Comparison of ENCODE assay signal across 8 mouse cellular contexts in genomic region chr5:52834386-52834785, GRCm38 (mm10). TPM values are rescaled to one million over a fixed set of nuclear protein-coding genes. Genes with fewer than 3 reads are reported as not detected.
DNase-seq lines count a peak whose midpoint lies in the region; ATAC-seq and TF ChIP-seq lines count a peak whose summit lies in the region.

No protein-coding gene starts in this region.

- no peak for TF ChIP-seq CTCF in heart, postnatal 0 days (IDR thresholded peaks at IDR 0.05; ENCODE audit: low read depth)

- peak overlapping the region; percentile 85 for H3K4me2 ChIP-seq in heart, embryonic 14.5 days (ENCODE audit: low read length)
- H3K4me2 ChIP-seq in heart, postnatal 0 days (ENCODE audit: low read depth, low read length) = peak overlapping the region; percentile 62

- WGBS in heart, embryonic 14.5 days = 11% methylated on average over 8 of the region's 8 CpGs
- WGBS in heart, postnatal 0 days = 4% methylated on average over 8 of the region's 8 CpGs

- DNase-seq in heart, adult 8-10 months (ENCODE audit: low spot score) = no peak
- peak; percentile 50 for DNase-seq in NIH3T3 (ENCODE audit: low read depth)
- DNase-seq in heart, postnatal 0 days (ENCODE audit: low spot score) = peak; percentile 30
- peak; percentile 16 for DNase-seq in lung, postnatal 25 days (ENCODE audit: low spot score)
- no peak for DNase-seq in layer of hippocampus, postnatal 25 days (ENCODE audit: extremely low spot score in 1 of 2, low spot score in 1 of 2)
- no peak for DNase-seq in kidney, adult 8-10 months
- no peak for DNase-seq in layer of hippocampus, adult 9-11 months

- TF ChIP-seq EP300 in heart, postnatal 0 days (IDR thresholded peaks at IDR 0.05; ENCODE audit: low read depth) = no peak

- peaks cover 31% of the 10 kb centered on the region for H3K36me3 ChIP-seq in heart, embryonic 14.5 days (ENCODE audit: control insufficient read depth, insufficient read depth, low read length)
- peaks cover 33% of the 10 kb centered on the region for H3K36me3 ChIP-seq in heart, postnatal 0 days (replicated peaks; ENCODE audit: control insufficient read depth, insufficient read depth, low read length)

- ATAC-seq in heart, embryonic 14.5 days (ENCODE audit: insufficient number of reproducible peaks, insufficient read depth, low FRiP score, low read depth) = no peak
- ATAC-seq in heart, postnatal 0 days (ENCODE audit: insufficient read depth, low read depth) = peak; percentile 2; the same call in 1 of the 2 replicates

- no peaks in the 10 kb centered on the region for H3K27me3 ChIP-seq in heart, embryonic 14.5 days (ENCODE audit: control insufficient read depth, insufficient read depth, low read length)
- H3K27me3 ChIP-seq in heart, postnatal 0 days (ENCODE audit: control insufficient read depth, insufficient read depth, low read length) = no peaks in the 10 kb centered on the region

- H3K4me1 ChIP-seq in heart, embryonic 14.5 days (ENCODE audit: control insufficient read depth in 2 of 2, insufficient read depth in 2 of 2, low read length in 2 of 2) = peaks cover 3 to 9% of the 10 kb centered on the region in 2 experiments
- H3K4me1 ChIP-seq in heart, postnatal 0 days (ENCODE audit: control insufficient read depth, insufficient read depth) = peaks cover 7% of the 10 kb centered on the region; the same call in 1 of the 2 replicates

- H3K9me3 ChIP-seq in heart, embryonic 14.5 days (ENCODE audit: control insufficient read depth, low read length) = no peaks in the 10 kb centered on the region
- no peaks in the 10 kb centered on the region for H3K9me3 ChIP-seq in heart, postnatal 0 days (replicated peaks; ENCODE audit: control insufficient read depth, low read length)

- peak overlapping the region; percentile 91 to 93 for H3K27ac ChIP-seq in heart, embryonic 14.5 days (replicated peaks in 1 of 2; ENCODE audit: control insufficient read depth in 1 of 2, insufficient read depth in 1 of 2, low read depth in 2 of 2, low read length in 2 of 2)
- H3K27ac ChIP-seq in heart, postnatal 0 days (ENCODE audit: low read depth) = peak overlapping the region; percentile 92

- H3K4me3 ChIP-seq in heart, embryonic 14.5 days (ENCODE audit: control insufficient read depth in 1 of 2, insufficient read depth in 1 of 2, low read depth in 1 of 2, low read length in 2 of 2) = peak overlapping the region; percentile 88 to 95
- H3K4me3 ChIP-seq in heart, postnatal 0 days (ENCODE audit: low read depth, low read length) = peak overlapping the region; percentile 74

- H3K9ac ChIP-seq in heart, embryonic 14.5 days (ENCODE audit: low read length) = peak overlapping the region; percentile 96
- H3K9ac ChIP-seq in heart, postnatal 0 days (replicated peaks; ENCODE audit: low read depth, low read length) = peak overlapping the region; percentile 84

RNA-seq across cellular contexts. Expression of gene Anapc4, which starts 0.6 kb away (rescaled TPM):
- 68.2 and 77.2 TPM in 2 replicates for polyA plus RNA-seq in heart, embryonic 14.5 days (2014; fragmentation: Nextera tagmentation; extraction: Ambion mirVana)
- 10 to 100 TPM; 28.5 to 40.0 (median 34.4) TPM for total RNA-seq in heart, adult 8-10 months (2022)
- total RNA-seq in heart, postnatal 0 days (2014; rRNA removed; ENCODE audit: low replicate concordance) = 26.9 and 33.7 TPM in 2 replicates
- 48.7 and 52.5 TPM in 2 replicates for polyA plus RNA-seq in heart, postnatal 0 days (2015; fragmentation: Nextera tagmentation; extraction: Ambion mirVana)
- 10 to 100 TPM; 66.5 to 78.4 TPM for total RNA-seq in layer of hippocampus, postnatal 25 days (2021)

RNA-seq across cellular contexts. Expression of gene Zcchc4, which starts 59.2 kb away (rescaled TPM):
- 10.2 and 10.4 TPM in 2 replicates for polyA plus RNA-seq in heart, embryonic 14.5 days (2014; fragmentation: Nextera tagmentation; extraction: Ambion mirVana)
- total RNA-seq in heart, adult 8-10 months (2022) = 1 to 10 TPM; 6.0 to 7.5 (median 7.1) TPM
- 7.4 and 8.9 TPM in 2 replicates for total RNA-seq in heart, postnatal 0 days (2014; rRNA removed; ENCODE audit: low replicate concordance)
- polyA plus RNA-seq in heart, postnatal 0 days (2015; fragmentation: Nextera tagmentation; extraction: Ambion mirVana) = 7.0 and 7.8 TPM in 2 replicates
- 1 to 10 TPM; 9.4 to 9.8 TPM for total RNA-seq in layer of hippocampus, postnatal 25 days (2021)

Comparison
In these comparisons a context has a peak if more than half of its experiments do, and no peak if none do; other contexts are left out.
1. DNase-seq: peak in NIH3T3 (single experiment), heart, postnatal 0 days (single experiment) and lung, postnatal 25 days (single experiment); none in heart, adult 8-10 months (single experiment), layer of hippocampus, postnatal 25 days (0 of 2), kidney, adult 8-10 months (0 of 2) and layer of hippocampus, adult 9-11 months (single experiment).